Mouse (Mus musculus): ENCODE measurements at regions not wholly inside any gene's neighbourhood (a gene's known extent, or its start where the extent isn't known, plus 50 kb on each side); places are given as distances from the start of the nearest gene placed in this dataset.

- no peak for DNase-seq (ENCODE audit: low read depth, low spot score)
Measured at GRCm38 (mm10) chr16:52747744-52748143, 293.9 kb upstream of the Alcam start.

- no peak for DNase-seq (ENCODE audit: low read depth, low spot score)
Measured at GRCm38 (mm10) chr16:52746186-52746585, 292.3 kb upstream of the Alcam start.

- DNase-seq (ENCODE audit: low read depth, low spot score): no peak
Measured at GRCm38 (mm10) chr16:52744720-52745119, 290.8 kb upstream of the Alcam start.

- DNase-seq (ENCODE audit: low read depth, low spot score): peak; percentile 64
Measured at GRCm38 (mm10) chr16:52742166-52742565, 288.3 kb upstream of the Alcam start.

- DNase-seq (ENCODE audit: low read depth, low spot score): no peak
Measured at GRCm38 (mm10) chr16:52726120-52726844, 272.4 kb upstream of the Alcam start.

GRCm38 (mm10) chr16:52718231-52718932 lies 264.5 kb upstream of the Alcam start:
- DNase-seq (ENCODE audit: low read depth, low spot score): peak; percentile 83

GRCm38 (mm10) chr16:52690272-52690671 lies 236.4 kb upstream of the Alcam start:
- DNase-seq (ENCODE audit: low read depth, low spot score): no peak

- DNase-seq (ENCODE audit: low read depth, low spot score): no peak
Measured at GRCm38 (mm10) chr16:52654825-52655224, 201.0 kb upstream of the Alcam start.

All from R1 (cell line).